Mouse (Mus musculus): ENCODE measurements around the gene Cdh13. TPM values are rescaled to one million over a fixed set of nuclear protein-coding genes. Genes with fewer than 3 reads are reported as not detected.
A peak's percentile ranks its signal among the peaks of the same experiment; 100 is the strongest.
"Not testable (repeated sequence)": the region's sequence is repeated elsewhere in the genome, so short reads cannot be mapped to it uniquely, and the experiment has no call there.

Gene Cdh13
- polyA plus RNA-seq, 1 experiment from 2014 or later: 3.5 TPM

- no peaks in the 10 kb centered on the region for H3K9me3 ChIP-seq
- no peaks in the 10 kb centered on the region for H3K27me3 ChIP-seq
- ATAC-seq (ENCODE audit: borderline replicate concordance, extremely low read depth, low FRiP score, low TSS enrichment): no peak
- 32% methylated on average over 6 of the region's 6 CpGs for whole genome bisulfite sequencing
- no peak overlapping the region for H3K27ac ChIP-seq
- no peak overlapping the region for H3K4me2 ChIP-seq
- H3K4me1 ChIP-seq: no peaks in the 10 kb centered on the region
- H3K9ac ChIP-seq: no peak overlapping the region
- no peaks in the 10 kb centered on the region for H3K36me3 ChIP-seq
- no peak overlapping the region for H3K4me3 ChIP-seq
These were observed 1039.7 kb downstream of the Cdh13 start for GRCm38 (mm10) chr8:119323215-119323614.

GRCm38 (mm10) chr8:119339546-119339945 lies 1056.0 kb downstream of the Cdh13 start:
- Histone ChIP-seq H3K9ac (no peak overlapping the region), H3K4me3 (no peak overlapping the region), H3K9me3 (no peaks in the 10 kb centered on the region; the same call in 1 of the 2 replicates), H3K4me1 (0 out of 2 replicates have a peak, but pooled peaks cover 3% of the 10 kb centered on the region), H3K4me2 (no peak overlapping the region), H3K27ac (no peak overlapping the region), H3K27me3 (no peaks in the 10 kb centered on the region), H3K36me3 (no peaks in the 10 kb centered on the region)
- WGBS: 69% methylated on average over 4 of the region's 4 CpGs
- no peak for ATAC-seq (ENCODE audit: borderline replicate concordance, extremely low read depth, low FRiP score, low TSS enrichment)

GRCm38 (mm10) chr8:119343606-119344005 lies 1060.1 kb downstream of the Cdh13 start:
- peak; percentile 2; the same call in 1 of the 2 replicates for ATAC-seq (ENCODE audit: borderline replicate concordance, extremely low read depth, low FRiP score, low TSS enrichment)

GRCm38 (mm10) chr8:119344190-119344856 lies 1060.8 kb downstream of the Cdh13 start, which contains the start of gene Hsbp1:
Gene Hsbp1, plus strand, starts transcription at chr8:119344488.
- Histone ChIP-seq H3K27me3 (no peaks in the 10 kb centered on the region), H3K27ac (no peak within 1 kb of the TSS), H3K4me1 (peaks cover 12% of the 10 kb centered on the region), H3K9me3 (no peaks in the 10 kb centered on the region), H3K9ac (peak within 1 kb of the TSS; percentile 96), H3K36me3 (peaks cover 29% of the 10 kb centered on the region), H3K4me2 (peak within 1 kb of the TSS; percentile 63), H3K4me3 (peak within 1 kb of the TSS; percentile 96)
- peak; percentile 97 for ATAC-seq (ENCODE audit: borderline replicate concordance, extremely low read depth, low FRiP score, low TSS enrichment)
- 3% methylated on average over 52 of the region's 52 CpGs for WGBS

More at GRCm38 (mm10) chr8:119343606-119344005, 1060.1 kb downstream of the Cdh13 start:
- Histone ChIP-seq H3K9me3 (no peaks in the 10 kb centered on the region), H3K9ac (no peak overlapping the region), H3K36me3 (peaks cover 22% of the 10 kb centered on the region), H3K27me3 (no peaks in the 10 kb centered on the region), H3K4me2 (peak overlapping the region; percentile 63), H3K4me3 (peak overlapping the region; percentile 96), H3K4me1 (peaks cover 12% of the 10 kb centered on the region), H3K27ac (no peak overlapping the region)
- WGBS: 85% methylated on average over 3 of the region's 3 CpGs

- peak overlapping the region; percentile 63 for H3K4me2 ChIP-seq
- no peaks in the 10 kb centered on the region for H3K27me3 ChIP-seq
- no peak overlapping the region for H3K27ac ChIP-seq
- ATAC-seq (ENCODE audit: borderline replicate concordance, extremely low read depth, low FRiP score, low TSS enrichment): no peak
- peak overlapping the region; percentile 96 for H3K4me3 ChIP-seq
- 44% methylated on average over 22 of the region's 22 CpGs for WGBS
- H3K9ac ChIP-seq: peak overlapping the region; percentile 96
- H3K4me1 ChIP-seq: peaks cover 12% of the 10 kb centered on the region
- peaks cover 34% of the 10 kb centered on the region for H3K36me3 ChIP-seq
- H3K9me3 ChIP-seq: no peaks in the 10 kb centered on the region
These were observed 1061.6 kb downstream of the Cdh13 start for GRCm38 (mm10) chr8:119345029-119345682.

GRCm38 (mm10) chr8:119345683-119346075 lies 1062.1 kb downstream of the Cdh13 start:
- peak overlapping the region; percentile 96; the same call in 1 of the 2 replicates for H3K4me3 ChIP-seq
- peaks cover 38% of the 10 kb centered on the region for H3K36me3 ChIP-seq
- no peaks in the 10 kb centered on the region for H3K27me3 ChIP-seq
- H3K27ac ChIP-seq: no peak overlapping the region
- no peak for ATAC-seq (ENCODE audit: borderline replicate concordance, extremely low read depth, low FRiP score, low TSS enrichment)
- H3K4me1 ChIP-seq: peaks cover 12% of the 10 kb centered on the region
- WGBS: 82% methylated on average over 15 of the region's 15 CpGs
- peak overlapping the region; percentile 63 for H3K4me2 ChIP-seq
- no peak overlapping the region for H3K9ac ChIP-seq
- no peaks in the 10 kb centered on the region for H3K9me3 ChIP-seq

- 92% methylated on average over 19 of the region's 19 CpGs for WGBS
- H3K4me2 ChIP-seq: no peak overlapping the region
- H3K4me3 ChIP-seq: no peak overlapping the region
- H3K4me1 ChIP-seq: no peaks in the 10 kb centered on the region
- H3K9me3 ChIP-seq: no peaks in the 10 kb centered on the region
- no peak overlapping the region for H3K9ac ChIP-seq
- ATAC-seq (ENCODE audit: borderline replicate concordance, extremely low read depth, low FRiP score, low TSS enrichment): no peak
- no peaks in the 10 kb centered on the region for H3K27me3 ChIP-seq
- no peak overlapping the region for H3K27ac ChIP-seq
- H3K36me3 ChIP-seq: peaks cover 37% of the 10 kb centered on the region
These were observed 1068.1 kb downstream of the Cdh13 start for GRCm38 (mm10) chr8:119351647-119352046.

- Histone ChIP-seq H3K27me3 (no peaks in the 10 kb centered on the region), H3K9ac (no peak overlapping the region), H3K4me2 (no peak overlapping the region), H3K4me1 (no peaks in the 10 kb centered on the region), H3K4me3 (no peak overlapping the region), H3K36me3 (peaks cover 22% of the 10 kb centered on the region), H3K9me3 (no peaks in the 10 kb centered on the region), H3K27ac (no peak overlapping the region)
- no peak for ATAC-seq (ENCODE audit: borderline replicate concordance, extremely low read depth, low FRiP score, low TSS enrichment)
- 74% methylated on average over 10 of the region's 10 CpGs for WGBS
These were observed 1069.6 kb downstream of the Cdh13 start for GRCm38 (mm10) chr8:119352977-119353658.

GRCm38 (mm10) chr8:119353659-119354023 lies 1070.1 kb downstream of the Cdh13 start:
- H3K27ac ChIP-seq: no peak overlapping the region
- ATAC-seq (ENCODE audit: borderline replicate concordance, extremely low read depth, low FRiP score, low TSS enrichment): no peak
- 74% methylated on average over 6 of the region's 6 CpGs for WGBS

GRCm38 (mm10) chr8:119356631-119357030 lies 1073.1 kb downstream of the Cdh13 start:
- not testable (repeated sequence) for H3K36me3 ChIP-seq; H3K4me2 ChIP-seq; H3K9me3 ChIP-seq; H3K27ac ChIP-seq; H3K9ac ChIP-seq; H3K4me3 ChIP-seq; H3K4me1 ChIP-seq; ATAC-seq (ENCODE audit: borderline replicate concordance, extremely low read depth, low FRiP score, low TSS enrichment); H3K27me3 ChIP-seq
- 63% methylated on average over 5 of the region's 5 CpGs for WGBS

More at GRCm38 (mm10) chr8:119353659-119354023, 1070.1 kb downstream of the Cdh13 start:
- no peaks in the 10 kb centered on the region for H3K27me3 ChIP-seq
- no peaks in the 10 kb centered on the region for H3K4me1 ChIP-seq
- H3K4me2 ChIP-seq: no peak overlapping the region
- H3K9ac ChIP-seq: no peak overlapping the region
- H3K4me3 ChIP-seq: no peak overlapping the region
- H3K36me3 ChIP-seq: peaks cover 18% of the 10 kb centered on the region
- no peaks in the 10 kb centered on the region for H3K9me3 ChIP-seq

- Histone ChIP-seq H3K36me3 (no peaks in the 10 kb centered on the region), H3K4me1 (no peaks in the 10 kb centered on the region), H3K4me2 (no peak overlapping the region), H3K9me3 (no peaks in the 10 kb centered on the region), H3K27me3 (no peaks in the 10 kb centered on the region), H3K27ac (no peak overlapping the region), H3K4me3 (no peak overlapping the region), H3K9ac (no peak overlapping the region)
- no peak for ATAC-seq (ENCODE audit: borderline replicate concordance, extremely low read depth, low FRiP score, low TSS enrichment)
- WGBS: 60% methylated on average over 7 of the region's 7 CpGs
These were observed 1074.6 kb downstream of the Cdh13 start for GRCm38 (mm10) chr8:119358175-119358574.

GRCm38 (mm10) chr8:119358836-119359235 lies 1075.3 kb downstream of the Cdh13 start:
- Histone ChIP-seq H3K4me3 (no peak overlapping the region), H3K36me3 (no peaks in the 10 kb centered on the region), H3K27ac (no peak overlapping the region), H3K4me1 (no peaks in the 10 kb centered on the region), H3K9ac (no peak overlapping the region), H3K27me3 (no peaks in the 10 kb centered on the region), H3K9me3 (no peaks in the 10 kb centered on the region), H3K4me2 (no peak overlapping the region)
- ATAC-seq (ENCODE audit: borderline replicate concordance, extremely low read depth, low FRiP score, low TSS enrichment): peak; percentile 36; the same call in 1 of the 2 replicates
- 37% methylated on average over 14 of the region's 14 CpGs for WGBS

Measured in lung, embryonic 15.5 days (tissue).